Mouse (Mus musculus) MEL-GATA-1-ER (cell line): ENCODE results near the gene Epb41l5.

Source experiments
- DNase-seq: peaks from one replicate; pipeline ENCODE4 v3.0.0-alpha.2; 2012; ENCODE audit warnings: low read depth; ENCODE audit errors: extremely low read depth

The Epb41l5 gene

DNA sequence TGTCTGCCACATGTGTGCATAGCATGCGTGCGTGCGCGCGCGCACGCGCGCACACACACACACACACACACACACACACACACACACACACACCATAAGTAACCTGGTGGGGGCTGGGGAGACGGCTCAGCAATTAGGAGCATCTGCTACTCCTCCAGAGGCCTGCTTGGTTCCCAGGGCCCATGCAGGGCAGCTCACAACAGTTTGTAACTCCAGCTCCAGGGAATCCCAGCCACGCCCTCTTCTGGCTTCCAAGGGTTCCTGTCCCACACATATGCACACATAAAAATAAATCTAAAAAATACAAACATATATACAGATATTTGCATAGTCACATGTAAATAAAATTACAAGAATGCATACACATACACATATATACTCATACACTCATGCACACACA lies 146.1 kb downstream of the Epb41l5 start:
- no peak for DNase-seq

DNA sequence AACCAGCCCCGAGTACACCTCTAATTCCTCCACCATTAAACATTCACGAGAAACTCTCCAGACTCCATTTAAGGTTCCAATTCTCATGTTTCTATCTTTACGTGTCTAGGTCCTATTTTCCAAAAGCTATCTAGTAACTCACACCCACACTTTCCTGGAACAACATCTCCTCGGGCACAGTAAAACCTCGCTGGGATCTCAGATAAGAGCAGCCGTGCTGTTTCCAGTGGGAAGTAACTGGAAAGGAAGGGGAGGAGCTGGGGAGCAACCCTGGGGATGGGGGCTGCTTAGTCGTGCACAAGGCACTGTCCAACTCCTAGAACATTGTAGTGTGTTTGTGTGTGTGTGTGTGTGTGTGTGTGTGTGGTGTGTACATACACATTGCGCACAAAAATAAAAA lies 146.9 kb downstream of the Epb41l5 start:
- no peak for DNase-seq

DNA sequence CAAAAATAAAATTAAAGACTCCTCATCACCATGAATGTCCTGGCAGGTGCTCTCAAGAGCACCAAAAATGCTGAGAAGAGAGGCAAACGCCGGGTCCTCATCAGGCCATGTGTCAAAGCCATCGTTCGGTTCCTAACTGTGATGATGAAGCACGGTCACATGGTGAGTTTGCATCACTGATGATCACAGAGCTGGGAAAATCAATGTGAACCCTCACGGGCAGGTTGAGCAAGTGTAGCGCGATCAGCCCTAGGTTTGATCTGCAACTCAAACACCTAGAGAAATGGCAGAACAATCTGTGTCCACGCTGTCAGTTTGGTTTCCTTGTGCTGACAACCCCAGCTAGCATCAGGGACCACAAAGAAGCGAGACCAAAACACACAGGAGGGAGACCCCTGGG lies 149.3 kb downstream of the Epb41l5 start:
- DNase-seq: no peak

DNA sequence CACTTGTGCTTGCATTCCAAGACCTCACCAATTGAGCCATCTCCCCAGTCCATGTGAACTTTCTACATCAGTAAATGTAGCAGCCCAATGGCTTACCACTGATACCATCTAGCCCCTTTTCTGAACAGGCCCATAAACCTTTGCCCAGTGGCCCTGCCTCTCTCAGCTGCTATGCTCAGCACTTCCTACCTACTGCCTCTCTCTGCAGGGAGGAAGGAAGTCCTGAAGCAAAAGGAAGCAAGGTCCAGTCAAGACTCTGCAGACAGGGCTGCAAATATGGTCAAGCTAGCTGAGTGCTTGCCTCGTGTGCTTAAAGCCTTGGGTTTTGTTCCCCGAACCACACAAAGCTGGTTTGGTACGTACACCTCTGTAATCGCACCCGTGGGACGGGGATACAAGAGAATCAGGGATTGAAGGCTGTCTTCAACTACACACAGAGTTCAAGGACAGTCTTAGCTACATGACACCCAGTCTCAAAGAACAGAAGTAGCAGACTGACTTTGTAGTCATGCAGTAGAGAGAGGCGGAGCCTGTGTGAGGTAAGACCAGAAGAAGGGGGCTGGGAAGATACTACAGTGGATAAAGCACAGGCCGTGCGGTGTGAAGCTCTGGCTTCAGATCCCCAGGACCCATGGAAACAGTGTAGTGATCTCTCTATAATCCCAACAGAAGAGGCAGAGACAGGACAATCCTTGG lies 150.1 kb downstream of the Epb41l5 start:
- DNase-seq: no peak

DNA sequence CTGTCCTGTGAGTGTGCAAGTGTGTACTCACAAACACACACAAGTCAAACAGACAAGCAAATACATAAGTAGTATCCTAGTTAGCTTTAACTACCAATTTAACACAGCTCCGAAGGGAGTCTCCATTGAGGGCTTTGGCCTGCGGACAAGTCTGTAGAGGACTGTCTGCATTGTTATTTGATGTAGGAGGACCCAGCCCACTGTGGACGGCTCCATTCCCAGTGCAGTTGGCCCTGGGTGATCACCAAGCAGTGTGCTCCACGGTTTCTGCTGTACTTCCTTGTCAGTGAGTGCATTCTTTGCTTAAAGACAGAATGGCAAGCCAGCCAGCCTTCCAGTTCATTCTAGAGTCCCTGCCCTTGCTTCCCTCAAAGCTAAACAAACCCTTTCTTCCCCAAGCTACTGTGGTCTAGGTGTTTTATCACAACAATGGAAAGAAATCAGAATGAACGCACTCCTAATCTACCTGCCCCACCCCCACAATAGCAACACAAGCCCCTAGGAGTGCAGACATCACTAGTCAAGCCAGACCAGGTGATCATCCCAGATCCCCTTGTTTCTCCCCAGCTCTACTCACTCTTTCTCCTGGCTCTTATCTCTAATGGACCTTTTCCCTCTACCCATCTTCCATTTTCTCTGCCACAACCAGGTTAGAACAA lies 151.3 kb downstream of the Epb41l5 start:
- no peak for DNase-seq

DNA sequence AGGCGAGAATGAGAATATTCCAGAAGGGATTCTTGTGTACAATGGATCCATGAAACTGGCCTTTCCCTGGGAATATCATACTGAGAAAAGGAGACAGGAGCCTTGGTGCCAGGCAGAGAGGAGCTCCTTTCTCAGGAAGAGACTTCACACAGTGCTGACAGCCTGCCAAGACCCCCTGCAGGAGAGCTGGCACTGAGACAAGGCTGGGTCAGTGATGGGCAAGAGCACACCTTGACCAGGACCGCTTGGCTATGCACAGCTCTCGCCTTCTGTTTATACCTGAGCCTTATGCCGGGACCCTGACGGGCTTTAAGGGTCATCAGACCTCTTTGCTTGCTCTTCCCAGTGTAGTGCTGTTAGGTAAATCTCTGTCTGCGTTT lies 153.4 kb downstream of the Epb41l5 start:
- no peak for DNase-seq
